Mouse (Mus musculus) forebrain, postnatal 0 days (tissue): ENCODE data around the gene BC029722. TPM values are rescaled to one million over a fixed set of nuclear protein-coding genes. Genes with fewer than 3 reads are reported as not detected.

Experiments used
- ATAC-seq: fragments of 200-750 bp; cut with Nextera tagmentation; 2 replicates; pipeline ENCODE4 v1.8.0; 2017; ENCODE audit warnings: mild to moderate bottlenecking, moderate library complexity
- DNase-seq: peaks from one replicate; pipeline ENCODE4 v3.0.0-alpha.2; 2015
- H3K27ac ChIP-seq: fragments of 300-500 bp; sonication (generic); 2 replicates; pipeline ENCODE4 v1.5.1; 2014; ENCODE audit warnings: low read depth, mild to moderate bottlenecking, antibody characterized with exemption, low read length, moderate library complexity, mixed read lengths
- H3K27me3 ChIP-seq: fragments of 300-500 bp; sonication (generic); 2 replicates; pipeline ENCODE4 v1.6.1; 2014; ENCODE audit warnings: mild to moderate bottlenecking, low read length, mixed read lengths; ENCODE audit not compliant: insufficient read depth
- H3K36me3 ChIP-seq: fragments of 300-500 bp; sonication (generic); 2 replicates; pipeline ENCODE4 v1.6.1; 2014; ENCODE audit warnings: mild to moderate bottlenecking, moderate library complexity; ENCODE audit not compliant: insufficient read depth
- H3K4me1 ChIP-seq: fragments of 300-500 bp; sonication (generic); 2 replicates; pipeline ENCODE4 v1.6.1; 2014; ENCODE audit warnings: antibody characterized with exemption; ENCODE audit not compliant: insufficient read depth
- H3K4me2 ChIP-seq: fragments of 300-500 bp; sonication (generic); 2 replicates; pipeline ENCODE4 v1.6.1; 2014; ENCODE audit warnings: low read depth, mild to moderate bottlenecking, moderate library complexity
- H3K4me3 ChIP-seq: fragments of 300-500 bp; sonication (generic); 2 replicates; pipeline ENCODE4 v1.5.1; 2014; ENCODE audit warnings: low read depth, low read length, mixed read lengths
- H3K9ac ChIP-seq: fragments of 300-500 bp; sonication (generic); 2 replicates; pipeline ENCODE4 v1.6.1; 2014; ENCODE audit warnings: mild to moderate bottlenecking
- H3K9me3 ChIP-seq: fragments of 300-500 bp; sonication (generic); 2 replicates; pipeline ENCODE4 v1.6.1; 2016; ENCODE audit warnings: low read length
- CTCF ChIP-seq: sonication (generic); IDR thresholded peaks from 2 replicates; pipeline ENCODE4 v1.5.1; 2016; ENCODE audit warnings: antibody characterized with exemption, control low read depth, low read depth
- WGBS: fragments of 180-500 bp; shearing (Covaris S2); extraction: QIAGEN DNeasy Blood & Tissue Kit; methylation state at CpG from one replicate; pipeline ENCODE4 v1.1.7; 2014; 5-methylcytosine and 5-hydroxymethylcytosine counted together
- polyA plus RNA-seq: library from polyadenylated mRNA; unstranded; fragments of >200 nt; fragmentation: Nextera tagmentation; extraction: Ambion mirVana; gene quantifications from 2 replicates; pipeline ENCODE4 v1.2.1, GENCODE M21; 2015
- total RNA-seq: library from RNA; depleted of rRNA; stranded (reverse); fragments of >200 nt; gene quantifications from 2 replicates; pipeline ENCODE4 v1.2.3, GENCODE M21; 2014

The BC029722 gene
- total and polyA plus RNA-seq, 2 experiments from 2014 or later: 26.4 to 53.4 TPM

GRCm38 (mm10) chr2:155811821-155812396, 7.3 kb downstream of the BC029722 start:
- Histone ChIP-seq H3K4me2 (no peak overlapping the region), H3K27me3 (no peaks in the 10 kb centered on the region), H3K36me3 (peaks cover 56% of the 10 kb centered on the region), H3K4me3 (no peak overlapping the region), H3K4me1 (no peaks in the 10 kb centered on the region), H3K27ac (no peak overlapping the region), H3K9me3 (no peaks in the 10 kb centered on the region), H3K9ac (no peak overlapping the region)
- peak; percentile 79 for DNase-seq
- peak; percentile 40; the same call in 1 of the 2 replicates for ATAC-seq
- peak; percentile 84 for TF ChIP-seq CTCF
- 44% methylated on average over 16 of the region's 16 CpGs for whole genome bisulfite sequencing

GRCm38 (mm10) chr2:155809620-155810019, 9.6 kb downstream of the BC029722 start:
- ATAC-seq (no peak), DNase-seq (no peak)
- H3K4me1 ChIP-seq: no peaks in the 10 kb centered on the region
- WGBS: 87% methylated on average over 4 of the region's 4 CpGs
- H3K9me3 ChIP-seq: no peaks in the 10 kb centered on the region
- H3K27ac ChIP-seq: no peak overlapping the region
- no peak overlapping the region for H3K4me2 ChIP-seq
- peaks cover 47% of the 10 kb centered on the region for H3K36me3 ChIP-seq
- no peak for TF ChIP-seq CTCF
- H3K4me3 ChIP-seq: no peak overlapping the region
- no peaks in the 10 kb centered on the region for H3K27me3 ChIP-seq
- no peak overlapping the region for H3K9ac ChIP-seq

- TF ChIP-seq CTCF: no peak
- H3K9me3 ChIP-seq: no peaks in the 10 kb centered on the region
- WGBS: 77% methylated on average over 4 of the region's 4 CpGs
These were observed 11.8 kb downstream of the BC029722 start for GRCm38 (mm10) chr2:155807408-155807807.

GRCm38 (mm10) chr2:155806548-155806947, 12.7 kb downstream of the BC029722 start:
- ATAC-seq (no peak), DNase-seq (no peak)
- H3K27me3 ChIP-seq: no peaks in the 10 kb centered on the region
- H3K27ac ChIP-seq: no peak overlapping the region
- H3K36me3 ChIP-seq: peaks cover 38% of the 10 kb centered on the region
- H3K4me2 ChIP-seq: no peak overlapping the region
- no peak for TF ChIP-seq CTCF
- no peak overlapping the region for H3K4me3 ChIP-seq
- no peaks in the 10 kb centered on the region for H3K9me3 ChIP-seq
- no peaks in the 10 kb centered on the region for H3K4me1 ChIP-seq
- WGBS: 66% methylated on average over 5 of the region's 5 CpGs
- no peak overlapping the region for H3K9ac ChIP-seq

More at GRCm38 (mm10) chr2:155807408-155807807, 11.8 kb downstream of the BC029722 start:
- Histone ChIP-seq H3K36me3 (peaks cover 39% of the 10 kb centered on the region), H3K4me1 (no peaks in the 10 kb centered on the region), H3K9ac (no peak overlapping the region), H3K4me3 (no peak overlapping the region), H3K27me3 (no peaks in the 10 kb centered on the region), H3K27ac (no peak overlapping the region), H3K4me2 (no peak overlapping the region)
- ATAC-seq (no peak), DNase-seq (no peak)

GRCm38 (mm10) chr2:155805925-155806255, 13.3 kb downstream of the BC029722 start:
- no peaks in the 10 kb centered on the region for H3K4me1 ChIP-seq
- H3K27me3 ChIP-seq: no peaks in the 10 kb centered on the region
- H3K9ac ChIP-seq: no peak overlapping the region
- H3K27ac ChIP-seq: no peak overlapping the region
- H3K36me3 ChIP-seq: peaks cover 34% of the 10 kb centered on the region
- ATAC-seq (no peak), DNase-seq (no peak)
- 90% methylated on average over 6 of the region's 6 CpGs for WGBS
- no peak overlapping the region for H3K4me2 ChIP-seq
- H3K9me3 ChIP-seq: no peaks in the 10 kb centered on the region
- H3K4me3 ChIP-seq: no peak overlapping the region
- TF ChIP-seq CTCF: no peak

GRCm38 (mm10) chr2:155805231-155805924, 13.8 kb downstream of the BC029722 start:
- Histone ChIP-seq H3K27ac (no peak overlapping the region), H3K4me2 (no peak overlapping the region), H3K9ac (no peak overlapping the region), H3K4me1 (no peaks in the 10 kb centered on the region), H3K36me3 (peaks cover 34% of the 10 kb centered on the region), H3K4me3 (no peak overlapping the region), H3K9me3 (no peaks in the 10 kb centered on the region), H3K27me3 (no peaks in the 10 kb centered on the region)
- ATAC-seq (no peak), DNase-seq (no peak)
- 51% methylated on average over 6 of the region's 6 CpGs for WGBS
- no peak for TF ChIP-seq CTCF

GRCm38 (mm10) chr2:155804053-155804452, 15.2 kb downstream of the BC029722 start:
- H3K27me3 ChIP-seq: no peaks in the 10 kb centered on the region
- ATAC-seq: no peak
- H3K9me3 ChIP-seq: no peaks in the 10 kb centered on the region
- no peak overlapping the region for H3K27ac ChIP-seq
- no peak for DNase-seq
- peaks cover 40% of the 10 kb centered on the region for H3K36me3 ChIP-seq
- TF ChIP-seq CTCF: no peak
- WGBS: 72% methylated on average over 5 of the region's 5 CpGs
- H3K4me3 ChIP-seq: no peak overlapping the region
- no peak overlapping the region for H3K9ac ChIP-seq
- H3K4me1 ChIP-seq: no peaks in the 10 kb centered on the region
- no peak overlapping the region for H3K4me2 ChIP-seq
